Mouse (Mus musculus) monocyte, adult 5-6 weeks (primary cell): Measurements from ENCODE around the gene Trpc7. TPM values are rescaled to one million over a fixed set of nuclear protein-coding genes. Genes with fewer than 3 reads are reported as not detected.
A peak's percentile ranks its signal among the peaks of the same experiment; 100 is the strongest.

ENCODE experiments used
- ATAC-seq: fragments of 153-309, 156-312 bp; replicated peaks from 2 replicates; pipeline ENCODE4 v1.8.0; 2017; ENCODE audit warnings: mild to moderate bottlenecking; ENCODE audit not compliant: low TSS enrichment, insufficient number of reproducible peaks, severe bottlenecking, poor library complexity, low FRiP score
- total RNA-seq: library from RNA; stranded (forward); fragments of 200-1000, 200-491, 200-594 nt; gene quantifications from 3 replicates; pipeline ENCODE4 v1.2.3, GENCODE M21; 2017

Gene Trpc7
- total RNA-seq, 1 experiment from 2014 or later: not detected

GRCm38 (mm10) chr13:56797459-56797858, 98.3 kb downstream of the Trpc7 start:
- ATAC-seq: no peak

- no peak for ATAC-seq
Observed at GRCm38 (mm10) chr13:56795501-56795900, 100.3 kb downstream of the Trpc7 start.

DNA sequence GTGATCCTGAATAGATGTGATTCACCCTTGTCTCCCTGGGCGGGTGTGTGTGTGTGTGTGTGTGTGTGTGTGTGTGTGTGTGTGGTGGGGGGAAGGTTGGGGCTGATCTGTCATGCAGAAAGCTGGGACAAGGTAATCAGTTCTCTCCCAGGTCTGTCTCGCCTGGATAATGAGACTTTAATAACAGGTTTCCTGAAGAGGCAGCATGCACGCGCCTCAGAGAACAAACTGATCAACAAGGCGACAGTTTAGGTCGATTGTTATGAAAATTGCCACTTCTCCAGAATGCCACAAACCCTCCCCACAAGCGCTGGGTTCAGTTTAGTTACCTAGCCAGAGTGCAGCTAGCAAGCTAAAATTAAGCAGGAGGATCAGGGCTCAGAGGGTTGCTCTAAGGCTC, 101.4 kb downstream of the Trpc7 start:
- ATAC-seq: no peak

DNA sequence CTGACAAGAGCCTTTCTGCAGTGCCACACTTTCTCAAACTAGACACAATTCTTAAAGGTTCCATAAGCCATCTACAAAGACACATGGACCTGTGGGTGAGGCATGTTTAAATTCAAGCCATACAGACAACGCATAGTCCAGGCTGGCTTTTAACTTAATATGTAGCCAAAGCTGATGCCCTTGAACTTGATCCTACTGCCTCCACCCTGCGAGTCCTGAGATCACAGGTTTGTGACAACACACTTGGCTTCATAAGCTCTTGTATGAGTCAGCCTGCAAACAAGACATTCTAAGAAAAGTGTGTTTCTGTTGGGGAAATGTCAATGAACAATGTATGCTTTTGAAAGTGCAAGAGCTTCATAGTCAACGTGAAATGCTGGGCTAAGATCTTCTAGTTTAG, 102.9 kb downstream of the Trpc7 start:
- ATAC-seq: no peak

GRCm38 (mm10) chr13:56790683-56791082, 105.1 kb downstream of the Trpc7 start:
- no peak for ATAC-seq

- no peak for ATAC-seq
Observed at GRCm38 (mm10) chr13:56782621-56783020, 113.2 kb downstream of the Trpc7 start.

DNA sequence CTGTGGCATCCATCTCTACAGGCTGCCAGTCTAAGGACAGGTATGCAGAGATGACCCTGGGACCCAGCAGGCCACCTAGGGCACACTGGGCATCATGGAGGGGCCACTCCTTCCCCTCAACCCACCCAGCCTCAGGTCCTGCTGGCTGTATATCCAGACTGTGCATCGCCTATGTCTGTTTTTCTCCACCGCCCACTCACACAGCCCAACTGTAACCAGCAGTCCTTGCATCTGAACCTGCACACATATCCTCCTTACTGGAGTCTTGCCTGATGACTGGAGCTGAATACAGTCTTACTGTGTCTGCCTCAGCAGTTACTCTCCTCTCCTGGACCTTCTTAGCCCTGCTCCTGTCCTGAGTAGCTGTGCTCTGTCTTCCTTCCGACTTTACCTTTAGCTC, 114.1 kb downstream of the Trpc7 start:
- ATAC-seq: no peak

- ATAC-seq: no peak
Observed at GRCm38 (mm10) chr13:56780746-56781469, 114.9 kb downstream of the Trpc7 start.

DNA sequence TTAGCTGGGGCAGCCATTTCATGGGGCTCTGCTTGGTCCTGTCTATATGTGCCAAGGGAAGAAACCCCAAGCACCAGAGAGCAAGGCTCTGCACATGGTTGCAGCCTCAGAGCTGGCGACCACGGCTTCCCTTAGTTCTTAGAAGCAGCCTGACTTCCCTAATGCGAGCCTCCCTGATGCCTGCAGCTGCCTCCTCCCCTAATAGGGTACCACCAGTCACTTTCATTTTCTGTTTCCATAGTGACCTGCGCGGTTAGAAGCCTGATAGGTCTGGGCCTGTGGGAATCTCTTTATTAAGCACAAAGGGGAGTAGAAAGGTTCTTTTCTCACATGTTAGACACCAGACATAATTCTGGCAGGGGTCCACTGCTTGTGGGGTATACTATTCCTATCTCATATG, 121.5 kb downstream of the Trpc7 start:
- ATAC-seq: no peak

GRCm38 (mm10) chr13:56773262-56773870, 122.4 kb downstream of the Trpc7 start:
- no peak for ATAC-seq

- peak; percentile 32; the same call in 1 of the 2 replicates for ATAC-seq
Observed at GRCm38 (mm10) chr13:56772592-56772991, 123.2 kb downstream of the Trpc7 start.

GRCm38 (mm10) chr13:56770786-56771185, 125.0 kb downstream of the Trpc7 start:
- no peak for ATAC-seq

- ATAC-seq: no peak
Observed at GRCm38 (mm10) chr13:56770136-56770578, 125.6 kb downstream of the Trpc7 start.

DNA sequence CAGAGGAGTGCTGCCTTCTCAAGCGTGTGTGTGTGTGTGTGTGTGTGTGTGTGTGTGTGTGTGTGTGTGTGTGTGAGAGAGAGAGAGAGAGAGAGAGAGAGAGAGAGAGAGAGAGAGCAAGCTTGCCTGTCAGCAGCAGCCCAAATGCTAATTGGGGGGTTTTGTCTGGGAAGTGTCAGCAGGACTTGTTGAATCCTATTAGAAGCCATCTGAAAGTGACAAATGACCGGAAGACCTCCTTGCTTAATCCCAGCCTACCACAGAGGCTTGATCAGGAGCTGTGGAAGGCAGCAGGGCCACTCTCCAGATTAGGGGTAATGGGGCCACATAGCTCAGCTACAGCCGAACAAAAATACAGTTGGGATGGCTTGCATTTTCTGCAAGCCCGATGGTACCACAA, 126.4 kb downstream of the Trpc7 start:
- ATAC-seq: no peak

- ATAC-seq: no peak
Observed at GRCm38 (mm10) chr13:56766211-56766610, 129.6 kb downstream of the Trpc7 start.

DNA sequence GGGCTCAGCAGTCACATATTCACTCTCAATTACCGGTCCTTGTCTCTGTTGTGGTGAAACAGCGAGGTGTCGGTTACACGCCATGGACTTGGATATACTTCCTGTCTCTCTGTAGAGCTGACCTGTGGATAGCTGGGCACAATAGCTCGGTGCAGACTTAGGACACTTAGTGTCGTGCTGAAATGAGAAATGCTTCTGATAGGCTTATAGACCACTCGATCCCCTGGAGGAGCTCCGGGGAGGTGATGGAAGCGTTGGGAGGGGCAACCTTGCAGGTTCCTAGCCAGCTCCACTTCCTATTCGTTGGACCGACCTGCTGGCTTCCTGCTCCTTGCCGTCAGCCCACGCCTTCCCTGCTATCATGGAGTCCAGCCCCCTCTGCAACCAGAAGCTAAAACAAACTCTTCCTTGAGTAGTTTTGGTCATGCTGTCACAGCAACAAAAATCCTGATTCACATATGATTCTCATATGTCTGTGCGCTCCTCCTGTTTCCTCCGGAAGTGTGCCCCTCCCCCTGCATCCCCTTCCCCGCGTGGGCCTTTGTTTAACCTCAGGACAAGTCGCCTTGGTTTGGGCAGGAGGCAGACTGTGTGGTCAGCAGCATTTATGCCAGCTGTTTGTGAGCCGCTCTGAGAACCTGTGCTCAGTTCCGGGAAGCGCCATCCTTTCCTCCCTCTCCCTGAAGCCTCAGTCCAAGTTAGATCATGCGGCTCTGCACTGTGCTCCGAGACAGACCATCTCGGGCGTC, 130.3 kb downstream of the Trpc7 start:
- no peak for ATAC-seq

DNA sequence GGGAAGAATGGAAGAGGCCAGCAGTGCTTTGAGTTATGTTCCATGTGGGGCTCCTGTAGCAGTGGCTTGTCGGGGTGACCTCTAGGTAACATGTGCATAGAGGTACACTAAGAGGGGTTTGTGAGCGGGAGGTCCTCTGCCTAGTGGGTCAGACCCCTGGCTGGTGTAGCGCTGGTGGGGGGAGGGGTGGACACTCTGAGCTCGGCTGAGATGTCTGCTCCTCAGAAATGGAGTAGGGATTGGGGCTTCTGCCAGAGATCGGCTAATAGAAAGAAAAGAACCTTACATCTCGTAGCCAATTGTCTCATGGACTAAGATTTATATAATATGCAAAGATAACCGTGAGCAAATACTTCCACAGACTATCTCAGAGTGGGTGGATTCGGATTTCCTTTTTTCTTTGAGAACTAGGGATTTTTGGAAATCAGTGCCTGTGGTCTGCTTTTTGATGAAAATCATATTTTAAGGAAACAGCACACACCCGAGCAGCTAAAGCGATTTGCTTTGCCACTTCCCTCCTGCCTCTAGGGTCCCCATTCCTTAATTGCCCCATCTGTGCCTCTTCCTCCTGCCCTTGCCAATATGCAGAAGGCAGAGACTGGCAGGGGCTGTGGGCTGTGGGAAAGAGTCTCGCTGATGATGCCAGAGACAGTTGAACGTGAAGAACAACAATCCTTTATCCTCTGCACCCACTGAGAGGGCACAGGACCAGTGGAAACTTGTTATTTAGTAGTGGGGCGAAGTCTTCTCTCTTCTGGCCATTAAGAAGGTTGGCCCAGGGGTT, 133.2 kb downstream of the Trpc7 start:
- no peak for ATAC-seq

GRCm38 (mm10) chr13:56758492-56758891, 137.3 kb downstream of the Trpc7 start:
- ATAC-seq: 0 out of 2 replicates have a peak, but pooled peaks have one; percentile 37

GRCm38 (mm10) chr13:56757201-56757600, 138.6 kb downstream of the Trpc7 start:
- ATAC-seq: no peak
